Mouse (Mus musculus): ENCODE data around the gene Pelp1. TPM values are rescaled to one million over a fixed set of nuclear protein-coding genes. Genes with fewer than 3 reads are reported as not detected.
"Not testable (repeated sequence)": the region's sequence is repeated elsewhere in the genome, so short reads cannot be mapped to it uniquely, and the experiment has no call there.

The Pelp1 gene
- polyA plus RNA-seq, 1 experiment from 2014 or later: 53.2 TPM

DNA sequence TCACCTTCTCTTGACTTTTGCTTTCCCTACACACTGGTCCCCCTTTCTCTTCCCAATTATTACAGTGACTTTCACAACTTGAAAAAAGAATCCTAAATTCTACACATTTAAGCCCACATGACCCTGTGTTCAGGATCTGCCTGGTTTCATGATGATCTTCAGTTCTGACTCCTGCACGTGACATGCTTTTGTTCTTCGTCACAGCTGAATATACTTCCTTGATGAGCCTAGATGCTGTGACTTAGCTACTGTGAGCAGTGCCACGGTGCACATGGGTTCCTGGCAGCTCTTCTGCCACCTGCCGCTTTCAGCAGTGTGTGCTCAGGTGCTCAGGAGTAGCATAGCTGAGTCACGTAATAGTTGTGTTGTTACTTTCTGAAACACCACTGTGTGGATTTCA lies 2.8 kb upstream of the Pelp1 start:
- H3K36me3 ChIP-seq: peaks cover 1% of the 10 kb centered on the region; the same call in 1 of the 2 replicates
- H3K27me3 ChIP-seq (ENCODE audit: low read depth, poor library complexity, severe bottlenecking): no peaks in the 10 kb centered on the region
- no peak overlapping the region for H3K27ac ChIP-seq (replicated peaks)
- H3K4me1 ChIP-seq: peaks cover 24% of the 10 kb centered on the region
- no peak overlapping the region for H3K4me3 ChIP-seq
- no peaks in the 10 kb centered on the region for H3K9me3 ChIP-seq (replicated peaks)
- DNase-seq (ENCODE audit: low spot score): no peak
- 83% methylated on average over 5 of the region's 5 CpGs for WGBS

GRCm38 (mm10) chr11:70410297-70410643 lies 439 bp upstream of the Pelp1 start:
- Histone ChIP-seq H3K27me3 (ENCODE audit: low read depth, poor library complexity, severe bottlenecking) (no peaks in the 10 kb centered on the region), H3K4me1 (peaks cover 26% of the 10 kb centered on the region), H3K4me3 (peak overlapping the region; percentile 98), H3K9me3 (replicated peaks) (no peaks in the 10 kb centered on the region), H3K27ac (replicated peaks) (peak overlapping the region; percentile 96), H3K36me3 (peaks cover 20% of the 10 kb centered on the region)
- 64% methylated on average over 6 of the region's 6 CpGs for WGBS
- DNase-seq (ENCODE audit: low spot score): no peak

DNA sequence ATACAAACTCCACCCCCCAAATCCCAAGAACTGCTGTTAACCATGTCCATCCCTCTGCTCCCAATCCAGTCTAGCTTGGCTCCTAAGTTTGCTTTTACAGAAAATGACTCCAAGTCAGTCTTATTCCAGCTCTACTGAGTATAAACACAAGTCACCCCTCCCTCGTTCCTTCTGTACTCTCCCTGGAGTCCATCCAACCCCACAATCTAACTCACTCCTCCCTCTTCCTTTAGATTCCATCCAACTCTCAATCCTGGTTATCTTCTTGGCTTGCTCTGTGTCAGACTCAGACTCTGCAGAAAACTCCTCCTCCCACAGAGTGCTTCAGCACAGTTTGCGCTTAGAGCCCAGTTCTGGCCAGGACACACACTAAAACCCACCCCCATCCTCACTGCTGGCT lies 6.2 kb downstream of the Pelp1 start:
- no peak for DNase-seq (ENCODE audit: low spot score)
- peaks cover 87% of the 10 kb centered on the region for H3K36me3 ChIP-seq
- H3K4me1 ChIP-seq: peaks cover 12% of the 10 kb centered on the region
- no peak overlapping the region for H3K27ac ChIP-seq (replicated peaks)
- 85% methylated on average over 2 of the region's 2 CpGs for WGBS
- H3K9me3 ChIP-seq (replicated peaks): no peaks in the 10 kb centered on the region
- no peak overlapping the region for H3K4me3 ChIP-seq
- no peaks in the 10 kb centered on the region for H3K27me3 ChIP-seq (ENCODE audit: low read depth, poor library complexity, severe bottlenecking)

GRCm38 (mm10) chr11:70389421-70389820 lies 20.4 kb downstream of the Pelp1 start:
- Histone ChIP-seq H3K27me3 (ENCODE audit: low read depth, poor library complexity, severe bottlenecking) (no peaks in the 10 kb centered on the region), H3K9me3 (replicated peaks) (no peaks in the 10 kb centered on the region), H3K4me3 (no peak overlapping the region), H3K4me1 (no peaks in the 10 kb centered on the region), H3K27ac (replicated peaks) (no peak overlapping the region), H3K36me3 (peaks cover 80% of the 10 kb centered on the region)
- no peak for DNase-seq (ENCODE audit: low spot score)
- 94% methylated on average over 5 of the region's 5 CpGs for WGBS

- no peak overlapping the region for H3K27ac ChIP-seq (replicated peaks)
- no peaks in the 10 kb centered on the region for H3K27me3 ChIP-seq (ENCODE audit: low read depth, poor library complexity, severe bottlenecking)
- H3K4me1 ChIP-seq: no peaks in the 10 kb centered on the region
- 73% methylated on average over 5 of the region's 5 CpGs for WGBS
- H3K9me3 ChIP-seq (replicated peaks): no peaks in the 10 kb centered on the region
- no peak for DNase-seq (ENCODE audit: low spot score)
- no peak overlapping the region for H3K4me3 ChIP-seq
- H3K36me3 ChIP-seq: peaks cover 65% of the 10 kb centered on the region
These were observed 22.4 kb downstream of the Pelp1 start for GRCm38 (mm10) chr11:70387436-70387835.

GRCm38 (mm10) chr11:70384136-70384535 lies 25.7 kb downstream of the Pelp1 start:
- Histone ChIP-seq H3K4me1 (no peaks in the 10 kb centered on the region), H3K4me3 (no peak overlapping the region), H3K9me3 (replicated peaks) (no peaks in the 10 kb centered on the region), H3K27me3 (ENCODE audit: low read depth, poor library complexity, severe bottlenecking) (no peaks in the 10 kb centered on the region), H3K36me3 (peaks cover 37% of the 10 kb centered on the region), H3K27ac (replicated peaks) (no peak overlapping the region)
- WGBS: 93% methylated on average over 3 of the region's 3 CpGs
- DNase-seq (ENCODE audit: low spot score): no peak

DNA sequence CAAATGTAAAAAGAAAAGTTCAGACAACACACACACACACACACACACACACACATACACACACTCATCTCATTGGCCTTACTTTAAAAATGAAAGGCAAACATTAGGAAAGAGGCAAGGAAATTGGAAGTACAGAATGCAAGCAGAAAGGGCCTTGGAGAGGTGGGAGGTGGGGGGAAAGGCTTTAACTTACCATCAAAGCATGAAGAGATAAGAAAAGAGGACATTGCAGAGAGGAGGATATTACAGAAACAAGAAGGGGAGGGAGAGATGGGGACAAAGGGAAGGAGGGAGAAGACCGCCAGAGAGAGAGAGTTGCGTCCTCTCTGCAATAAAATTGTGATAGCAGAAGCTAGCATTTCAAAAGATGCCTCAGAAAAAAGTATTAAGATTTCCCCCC lies 28.5 kb downstream of the Pelp1 start:
- Histone ChIP-seq H3K27me3 (ENCODE audit: low read depth, poor library complexity, severe bottlenecking) (no peaks in the 10 kb centered on the region), H3K4me3 (no peak overlapping the region), H3K4me1 (no peaks in the 10 kb centered on the region), H3K9me3 (replicated peaks) (no peaks in the 10 kb centered on the region), H3K36me3 (peaks cover 18% of the 10 kb centered on the region), H3K27ac (replicated peaks) (no peak overlapping the region)
- 91% methylated on average over 2 of the region's 2 CpGs for WGBS
- no peak for DNase-seq (ENCODE audit: low spot score)

DNA sequence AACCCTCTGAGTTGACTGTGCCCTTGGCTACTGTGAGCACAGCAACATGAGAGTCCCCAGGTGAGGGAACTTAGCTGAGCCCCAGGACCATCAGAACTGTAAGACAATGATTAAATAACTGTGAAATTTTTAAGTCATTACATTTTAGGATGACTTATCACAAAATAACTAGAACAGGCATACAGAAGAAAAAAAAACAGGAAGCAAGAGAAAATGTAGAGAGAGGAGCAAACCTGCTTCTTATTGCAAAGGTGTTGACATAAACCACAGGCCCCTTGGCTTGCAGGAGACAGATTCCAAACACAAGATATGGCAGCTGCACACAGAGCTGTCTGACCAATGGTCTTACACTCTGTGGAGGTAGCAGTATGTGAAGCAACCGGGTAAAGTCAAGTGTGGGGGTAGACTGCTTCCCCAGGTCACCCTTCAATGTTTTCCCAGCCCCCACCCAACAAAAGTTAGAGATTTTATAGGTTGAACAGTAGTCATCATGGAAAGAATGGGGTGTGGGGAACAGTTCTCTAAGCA lies 29.3 kb downstream of the Pelp1 start:
- Histone ChIP-seq H3K9me3 (replicated peaks) (no peaks in the 10 kb centered on the region), H3K27ac (replicated peaks) (no peak overlapping the region), H3K27me3 (ENCODE audit: low read depth, poor library complexity, severe bottlenecking) (no peaks in the 10 kb centered on the region), H3K36me3 (peaks cover 10% of the 10 kb centered on the region), H3K4me3 (no peak overlapping the region), H3K4me1 (no peaks in the 10 kb centered on the region)
- 84% methylated on average over 1 of the region's 1 CpGs for WGBS
- no peak for DNase-seq (ENCODE audit: low spot score)

GRCm38 (mm10) chr11:70376054-70376453 lies 33.8 kb downstream of the Pelp1 start:
- Histone ChIP-seq H3K27ac (replicated peaks) (no peak overlapping the region), H3K36me3 (no peaks in the 10 kb centered on the region), H3K9me3 (replicated peaks) (no peaks in the 10 kb centered on the region), H3K4me3 (no peak overlapping the region), H3K27me3 (ENCODE audit: low read depth, poor library complexity, severe bottlenecking) (no peaks in the 10 kb centered on the region), H3K4me1 (no peaks in the 10 kb centered on the region)
- DNase-seq (ENCODE audit: low spot score): no peak
- WGBS: 92% methylated on average over 6 of the region's 6 CpGs

DNA sequence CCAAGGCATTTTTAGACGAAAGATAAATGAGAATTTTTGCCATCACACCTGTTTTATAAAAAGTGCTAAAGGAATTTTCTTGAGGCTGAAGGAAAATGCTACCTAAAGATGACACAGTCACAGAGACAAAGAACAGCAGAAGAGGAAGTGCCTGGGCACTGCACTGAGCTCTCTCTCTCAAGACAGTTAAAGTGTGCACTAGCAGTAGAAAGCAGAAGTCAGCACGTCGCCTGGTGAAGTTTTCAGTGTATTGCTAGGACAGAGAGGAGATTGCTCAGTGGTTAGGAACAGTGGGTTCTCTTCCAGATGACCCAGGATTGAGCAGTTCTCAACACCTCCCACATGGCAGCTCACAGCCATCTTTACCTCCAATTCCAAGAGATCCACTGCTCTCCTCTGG lies 35.5 kb downstream of the Pelp1 start:
- H3K27me3 ChIP-seq (ENCODE audit: low read depth, poor library complexity, severe bottlenecking): no peaks in the 10 kb centered on the region
- 80% methylated on average over 3 of the region's 3 CpGs for WGBS
- H3K4me3 ChIP-seq: no peak overlapping the region
- H3K36me3 ChIP-seq: no peaks in the 10 kb centered on the region
- no peaks in the 10 kb centered on the region for H3K9me3 ChIP-seq (replicated peaks)
- H3K27ac ChIP-seq (replicated peaks): no peak overlapping the region
- DNase-seq (ENCODE audit: low spot score): no peak
- H3K4me1 ChIP-seq: no peaks in the 10 kb centered on the region

- H3K4me1 ChIP-seq: no peaks in the 10 kb centered on the region
- H3K36me3 ChIP-seq: no peaks in the 10 kb centered on the region
- H3K27me3 ChIP-seq (ENCODE audit: low read depth, poor library complexity, severe bottlenecking): no peaks in the 10 kb centered on the region
- H3K27ac ChIP-seq (replicated peaks): no peak overlapping the region
- no peak overlapping the region for H3K4me3 ChIP-seq
- H3K9me3 ChIP-seq (replicated peaks): no peaks in the 10 kb centered on the region
- DNase-seq (ENCODE audit: low spot score): no peak
- 84% methylated on average over 7 of the region's 7 CpGs for WGBS
These were observed 36.8 kb downstream of the Pelp1 start for GRCm38 (mm10) chr11:70372849-70373557.

DNA sequence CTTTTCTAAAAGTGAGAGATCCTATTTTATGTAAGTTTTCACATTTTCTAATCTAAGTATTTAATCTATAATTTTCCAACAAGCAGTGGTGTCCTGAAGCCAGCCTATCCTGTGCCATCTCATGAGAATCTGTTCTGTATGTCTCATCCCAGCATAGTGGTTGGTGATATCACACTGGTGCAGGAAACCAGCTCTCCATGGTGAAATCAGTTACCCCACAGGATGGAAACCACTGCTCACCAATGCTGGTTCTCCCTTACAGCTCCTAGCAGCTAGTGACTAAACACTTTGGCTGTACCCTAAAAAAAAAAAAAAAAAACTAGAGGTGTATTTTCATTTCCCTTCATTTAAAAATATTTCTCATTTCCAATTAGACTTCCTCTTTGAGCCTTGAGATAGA lies 37.4 kb downstream of the Pelp1 start:
- Histone ChIP-seq H3K9me3 (replicated peaks) (no peaks in the 10 kb centered on the region; the same call in 1 of the 2 replicates), H3K36me3 (no peaks in the 10 kb centered on the region), H3K4me3 (no peak overlapping the region), H3K4me1 (no peaks in the 10 kb centered on the region), H3K27ac (replicated peaks) (no peak overlapping the region), H3K27me3 (ENCODE audit: low read depth, poor library complexity, severe bottlenecking) (no peaks in the 10 kb centered on the region)
- no peak for DNase-seq (ENCODE audit: low spot score)

- H3K36me3 ChIP-seq; H3K4me1 ChIP-seq; H3K27ac ChIP-seq (replicated peaks); DNase-seq (ENCODE audit: low spot score); H3K4me3 ChIP-seq; H3K27me3 ChIP-seq (ENCODE audit: low read depth, poor library complexity, severe bottlenecking); H3K9me3 ChIP-seq (replicated peaks): not testable (repeated sequence)
- 76% methylated on average over 2 of the region's 2 CpGs for WGBS
These were observed 41.2 kb downstream of the Pelp1 start for GRCm38 (mm10) chr11:70368626-70369025.

DNA sequence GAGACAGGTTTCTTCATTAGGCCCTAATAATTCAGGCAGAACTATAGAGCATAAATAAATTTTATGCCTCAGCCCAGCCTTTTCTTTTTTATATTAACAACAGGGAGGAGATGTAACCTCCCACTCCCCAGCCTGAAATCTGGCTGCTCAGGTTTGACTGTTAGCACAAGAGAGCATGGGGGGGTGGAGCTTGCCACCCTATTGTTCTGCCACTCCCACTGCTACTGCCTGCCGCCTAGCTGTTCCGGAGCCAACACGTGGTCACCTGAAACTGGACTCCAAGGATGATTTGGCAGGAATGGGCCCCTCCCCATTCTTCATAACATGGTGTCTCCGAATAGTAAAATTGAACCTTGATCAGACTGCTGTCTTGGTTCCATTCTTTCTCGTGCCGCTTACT lies 42.1 kb downstream of the Pelp1 start:
- 84% methylated on average over 6 of the region's 6 CpGs for WGBS
- not testable (repeated sequence) for H3K36me3 ChIP-seq, H3K4me3 ChIP-seq

More for the DNA sequence above, 42.1 kb downstream of the Pelp1 start:
- H3K27me3 ChIP-seq (ENCODE audit: low read depth, poor library complexity, severe bottlenecking); H3K4me1 ChIP-seq; DNase-seq (ENCODE audit: low spot score); H3K27ac ChIP-seq (replicated peaks): not testable (repeated sequence)
- peaks cover 14% of the 10 kb centered on the region for H3K9me3 ChIP-seq (replicated peaks)
